Mouse (Mus musculus): Measurements from ENCODE around the gene Pdlim1.

GRCm38 (mm10) chr19:40271308-40271892, at the start of gene Pdlim1:
- TF ChIP-seq CTCF (IDR thresholded peaks at IDR 0.05; ENCODE audit: borderline replicate concordance, control insufficient read depth, extremely low read depth, insufficient read depth, low read length, poor library complexity), result no peak
- TF ChIP-seq POLR2A (IDR thresholded peaks at IDR 0.05; ENCODE audit: control insufficient read depth, extremely low read depth, insufficient read depth, low read length, poor library complexity), result peak; percentile 32; the same call in 1 of the 2 replicates
